Mouse (Mus musculus): ENCODE results near the gene Pax4.

Pax4 gene

GRCm38 (mm10) chr6:28396853-28397457, 52.2 kb downstream of the Pax4 start:
- no peak for DNase-seq (ENCODE audit: low spot score)

- no peak for DNase-seq (ENCODE audit: low spot score)
These were observed 52.9 kb downstream of the Pax4 start for GRCm38 (mm10) chr6:28396051-28396852.

Measured in ovary, adult 18-20 months (tissue).